Mouse (Mus musculus) midbrain, embryonic 13.5 days (tissue): ENCODE measurements around the gene Ppp1r3d. TPM values are rescaled to one million over a fixed set of nuclear protein-coding genes. Genes with fewer than 3 reads are reported as not detected.

Source experiments
- ATAC-seq: fragments of 200-750 bp; cut with Nextera tagmentation; 2 replicates; pipeline ENCODE4 v1.8.0; 2017; ENCODE audit warnings: mild to moderate bottlenecking, moderate TSS enrichment, moderate library complexity
- H3K27ac ChIP-seq: fragments of 300-500 bp; sonication (generic); 2 replicates; pipeline ENCODE4 v1.5.1; 2015; ENCODE audit warnings: inconsistent platforms, mild to moderate bottlenecking, moderate library complexity
- H3K27me3 ChIP-seq: fragments of 300-500 bp; sonication (generic); 2 replicates; pipeline ENCODE4 v1.6.1; 2015; ENCODE audit warnings: mild to moderate bottlenecking, inconsistent platforms
- H3K36me3 ChIP-seq: fragments of 300-500 bp; sonication (generic); 2 replicates; pipeline ENCODE4 v1.6.1; 2015; ENCODE audit warnings: mild to moderate bottlenecking, inconsistent platforms
- H3K4me1 ChIP-seq: fragments of 300-500 bp; sonication (generic); replicated peaks from 2 replicates; pipeline ENCODE4 v1.6.1; 2015; ENCODE audit warnings: inconsistent platforms
- H3K4me2 ChIP-seq: fragments of 300-500 bp; sonication (generic); replicated peaks from 2 replicates; pipeline ENCODE4 v1.6.1; 2015; ENCODE audit warnings: moderate library complexity, mild to moderate bottlenecking, inconsistent platforms
- H3K4me3 ChIP-seq: fragments of 300-500 bp; sonication (generic); replicated peaks from 2 replicates; pipeline ENCODE4 v1.5.1; 2015; ENCODE audit warnings: mild to moderate bottlenecking, inconsistent platforms
- H3K9ac ChIP-seq: fragments of 300-500 bp; sonication (generic); replicated peaks from 2 replicates; pipeline ENCODE4 v1.6.1; 2015; ENCODE audit warnings: mild to moderate bottlenecking, inconsistent platforms
- H3K9me3 ChIP-seq: fragments of 300-500 bp; sonication (generic); 2 replicates; pipeline ENCODE4 v1.6.1; 2016; ENCODE audit warnings: mild to moderate bottlenecking, inconsistent platforms
- WGBS: fragments of 180-500 bp; shearing (Covaris S2); methylation state at CpG from one replicate; pipeline ENCODE4 v1.1.7; 2015; 5-methylcytosine and 5-hydroxymethylcytosine counted together
- polyA plus RNA-seq: library from polyadenylated mRNA; unstranded; fragments of >200 nt; fragmentation: Nextera tagmentation; extraction: Ambion mirVana; gene quantifications from 2 replicates; pipeline ENCODE4 v1.2.1, GENCODE M21; 2015

Gene Ppp1r3d
- polyA plus RNA-seq, 1 experiment from 2014 or later: 1.6 TPM

DNA sequence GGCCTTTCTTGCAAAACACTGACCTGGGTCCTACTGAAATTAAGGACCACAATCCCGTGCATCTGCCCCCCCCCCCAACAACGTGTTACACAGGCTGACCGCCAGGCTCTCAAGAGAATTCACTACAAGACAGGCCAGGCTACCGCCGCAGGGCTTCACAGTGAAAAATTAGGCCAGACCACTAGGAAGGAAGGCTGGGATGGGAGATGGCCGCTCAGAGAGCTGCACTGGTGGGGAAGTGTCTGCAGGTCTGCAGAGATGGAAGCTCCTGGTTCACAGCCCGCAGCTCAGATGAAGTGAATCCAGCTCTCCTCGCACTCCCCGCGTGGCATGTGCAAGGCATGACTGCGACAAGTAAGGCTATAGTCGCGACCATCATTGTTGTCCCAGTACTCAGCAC lies 1.2 kb downstream of the Ppp1r3d start:
- Histone ChIP-seq H3K27me3 (peaks cover 23% of the 10 kb centered on the region), H3K36me3 (no peaks in the 10 kb centered on the region), H3K9ac (peak overlapping the region; percentile 66; the same call in 1 of the 2 replicates), H3K4me1 (peaks cover 24% of the 10 kb centered on the region), H3K27ac (no peak overlapping the region), H3K4me3 (peak overlapping the region; percentile 66), H3K4me2 (peak overlapping the region; percentile 95), H3K9me3 (no peaks in the 10 kb centered on the region)
- WGBS: 66% methylated on average over 13 of the region's 13 CpGs
- no peak; the same call in 1 of the 2 replicates for ATAC-seq

- 77% methylated on average over 6 of the region's 6 CpGs for WGBS
- no peak overlapping the region; the same call in 1 of the 2 replicates for H3K4me2 ChIP-seq
- no peak for ATAC-seq
These were observed 1.7 kb downstream of the Ppp1r3d start for GRCm38 (mm10) chr2:178412598-178412997.

GRCm38 (mm10) chr2:178410286-178410685 lies 4.0 kb downstream of the Ppp1r3d start:
- H3K9me3 ChIP-seq: peaks cover 7% of the 10 kb centered on the region; the same call in 1 of the 2 replicates
- H3K4me1 ChIP-seq: peaks cover 22% of the 10 kb centered on the region
- no peaks in the 10 kb centered on the region for H3K36me3 ChIP-seq
- WGBS: 84% methylated on average over 6 of the region's 6 CpGs
- no peak for ATAC-seq
- no peak overlapping the region for H3K4me2 ChIP-seq
- H3K4me3 ChIP-seq: no peak overlapping the region
- no peak overlapping the region for H3K9ac ChIP-seq
- H3K27ac ChIP-seq: no peak overlapping the region
- peaks cover 20% of the 10 kb centered on the region for H3K27me3 ChIP-seq

More at GRCm38 (mm10) chr2:178412598-178412997, 1.7 kb downstream of the Ppp1r3d start:
- Histone ChIP-seq H3K27ac (no peak overlapping the region), H3K27me3 (peaks cover 23% of the 10 kb centered on the region), H3K36me3 (no peaks in the 10 kb centered on the region), H3K9me3 (peaks cover 2% of the 10 kb centered on the region; the same call in 1 of the 2 replicates), H3K9ac (no peak overlapping the region), H3K4me1 (peaks cover 24% of the 10 kb centered on the region), H3K4me3 (no peak overlapping the region)

- no peak overlapping the region for H3K4me2 ChIP-seq
- H3K4me3 ChIP-seq: no peak overlapping the region
- H3K27me3 ChIP-seq: peaks cover 19% of the 10 kb centered on the region
- H3K9me3 ChIP-seq: peaks cover 7% of the 10 kb centered on the region; the same call in 1 of the 2 replicates
- H3K4me1 ChIP-seq: peaks cover 13% of the 10 kb centered on the region
- WGBS: 78% methylated on average over 1 of the region's 1 CpGs
- no peak overlapping the region for H3K27ac ChIP-seq
- no peak overlapping the region for H3K9ac ChIP-seq
- no peaks in the 10 kb centered on the region for H3K36me3 ChIP-seq
- ATAC-seq: no peak
These were observed 5.2 kb downstream of the Ppp1r3d start for GRCm38 (mm10) chr2:178409024-178409423.

DNA sequence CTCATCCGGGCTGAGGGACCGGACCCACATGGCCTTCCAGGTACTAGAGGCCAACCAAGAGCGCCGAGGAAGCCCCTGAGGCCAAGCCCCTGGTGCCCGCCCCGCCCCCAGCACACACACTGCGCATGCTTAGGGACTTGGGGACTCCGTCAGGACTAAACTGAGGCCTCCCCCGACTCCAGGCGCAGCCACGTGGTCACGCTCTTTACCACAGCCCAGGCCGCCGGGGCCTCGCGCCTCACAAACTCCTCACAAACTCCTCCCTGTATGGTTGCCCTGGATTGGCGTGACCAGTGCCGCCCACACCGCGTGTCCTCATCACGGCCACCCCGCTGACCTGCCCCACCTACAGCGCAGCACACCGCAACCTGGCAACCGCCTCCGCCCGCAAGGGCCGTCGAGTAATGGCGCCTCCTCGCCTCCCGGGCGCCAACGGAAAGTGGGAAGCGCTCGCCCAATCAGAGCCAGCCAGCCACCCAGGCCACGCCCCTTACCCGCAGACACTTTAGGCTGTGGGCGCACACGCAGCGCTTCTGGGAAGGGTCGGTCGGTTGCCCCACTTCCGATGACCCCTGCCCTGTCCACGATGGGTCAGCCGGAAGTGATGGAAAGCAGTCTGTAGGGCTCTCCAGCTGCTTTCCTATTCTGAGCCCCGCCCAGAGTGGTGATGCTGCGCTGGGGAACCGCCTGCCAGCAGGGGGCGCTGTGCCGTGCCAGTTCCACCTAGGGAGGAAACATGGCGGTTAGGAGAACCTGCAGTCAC lies 7.0 kb downstream of the Ppp1r3d start, which contains the start of gene Sycp2:
TSS of gene Sycp2 (minus strand) at position 633 of the 763 bp plus-strand sequence.
- WGBS: 87% methylated on average over 52 of the region's 52 CpGs

More for the DNA sequence above, 7.0 kb downstream of the Ppp1r3d start, which contains the start of gene Sycp2:
- H3K9ac ChIP-seq: no peak within 1 kb of the TSS
- 0 out of 2 replicates have a peak, but pooled peaks cover 2% of the 10 kb centered on the region for H3K4me1 ChIP-seq
- H3K9me3 ChIP-seq: peaks cover 7% of the 10 kb centered on the region; the same call in 1 of the 2 replicates
- no peak within 1 kb of the TSS for H3K4me3 ChIP-seq
- H3K36me3 ChIP-seq: no peaks in the 10 kb centered on the region
- 0 out of 2 replicates have a peak, but pooled peaks cover under 1% of the 10 kb centered on the region for H3K27me3 ChIP-seq
- peak; percentile 37; the same call in 1 of the 2 replicates for ATAC-seq
- no peak within 1 kb of the TSS for H3K4me2 ChIP-seq
- no peak within 1 kb of the TSS for H3K27ac ChIP-seq

Other genes with a start within 250 kb of the Ppp1r3d start
- 0.27 and 0.32 TPM in 2 replicates for gene Sycp2, start 6.8 kb downstream of the Ppp1r3d start, polyA plus RNA-seq
- gene Fam217b, start 52 bp upstream of the Ppp1r3d start, polyA plus RNA-seq: 5.8 and 6.1 TPM in 2 replicates
- 0.16 and 0.22 TPM in 2 replicates for gene Cdh26, start 16.1 kb upstream of the Ppp1r3d start, polyA plus RNA-seq